Mouse (Mus musculus): ENCODE results near the gene Oscp1. TPM values are rescaled to one million over a fixed set of nuclear protein-coding genes. Genes with fewer than 3 reads are reported as not detected.
A peak's percentile ranks its signal among the peaks of the same experiment; 100 is the strongest.

Oscp1 gene
- polyA plus RNA-seq, 1 experiment from 2014 or later, result 9.1 TPM

DNA sequence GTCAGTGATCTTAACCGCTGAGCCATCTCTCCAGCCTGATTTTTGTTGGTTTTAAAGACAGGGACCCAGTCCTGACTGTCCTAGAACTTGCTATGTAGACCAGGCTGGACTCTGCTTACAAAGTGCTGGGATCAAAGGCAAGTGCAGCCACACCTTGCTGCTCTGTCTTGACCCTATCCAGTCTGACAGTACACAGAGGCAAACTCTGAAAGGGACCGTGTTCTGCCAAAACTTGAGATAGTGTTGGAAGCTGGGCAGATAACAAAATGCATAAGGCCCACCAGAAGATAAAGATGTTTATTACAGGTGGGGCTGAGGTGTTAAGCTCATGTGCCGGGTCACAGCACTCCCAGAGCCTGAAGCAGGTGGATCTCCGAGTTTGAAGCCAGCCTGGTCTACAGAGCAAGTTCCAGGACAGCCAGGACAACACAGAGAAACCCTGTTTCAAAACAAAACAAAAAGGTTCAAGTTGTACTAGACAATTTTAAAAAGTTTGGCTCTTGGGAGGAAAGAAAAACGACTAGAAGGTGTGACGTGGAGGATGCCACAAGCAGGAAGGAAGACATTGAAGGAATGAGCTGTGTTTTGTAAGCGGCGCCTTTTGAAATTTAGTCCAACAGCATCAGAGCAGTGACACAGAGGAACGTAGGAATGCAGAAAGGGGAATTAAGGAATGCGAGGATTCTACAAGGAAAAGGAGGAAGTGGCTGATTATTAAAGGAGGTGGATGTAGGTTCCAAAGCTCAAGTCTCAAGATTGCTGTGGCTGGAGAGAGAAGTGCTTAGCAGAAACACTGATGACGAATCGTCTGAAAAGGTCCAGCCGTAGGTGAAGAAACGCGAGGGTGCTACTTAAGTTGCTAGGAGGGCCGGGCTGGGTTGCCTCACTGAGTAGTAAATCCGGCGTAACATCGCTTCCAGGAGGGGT is 895 bp upstream of the Oscp1 start:
- Histone ChIP-seq H3K4me3 (peak overlapping the region; percentile 79), H3K36me3 (peaks cover 42% of the 10 kb centered on the region), H3K9me3 (no peaks in the 10 kb centered on the region), H3K27me3 (ENCODE audit: insufficient read depth, poor library complexity, severe bottlenecking) (no peaks in the 10 kb centered on the region), H3K27ac (peak overlapping the region; percentile 85), H3K4me1 (peaks cover 15% of the 10 kb centered on the region)
- no peak for DNase-seq (ENCODE audit: low spot score)
- WGBS, result 12% methylated on average over 19 of the region's 19 CpGs

DNA sequence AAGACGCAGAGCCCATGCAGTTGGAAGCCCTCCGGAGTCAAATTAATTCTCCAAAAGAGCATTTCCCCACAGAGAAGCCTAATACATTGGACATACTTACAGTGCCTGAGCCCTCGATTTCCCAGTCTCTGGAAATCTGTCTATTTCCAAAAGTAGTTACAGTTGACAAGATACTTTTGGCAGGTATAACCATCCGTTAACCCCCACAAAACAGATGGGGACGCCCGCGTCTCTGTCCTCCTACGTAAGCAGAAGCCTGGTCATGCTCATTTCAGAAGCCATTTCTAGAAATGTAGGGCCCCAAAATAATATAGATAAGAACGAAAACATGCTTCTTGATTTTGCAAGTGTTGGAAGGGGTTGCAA is 615 bp downstream of the Oscp1 start:
- Histone ChIP-seq H3K27me3 (ENCODE audit: insufficient read depth, poor library complexity, severe bottlenecking) (no peaks in the 10 kb centered on the region), H3K36me3 (peaks cover 27% of the 10 kb centered on the region), H3K27ac (0 out of 2 replicates have a peak overlapping the region, but pooled peaks have one; percentile 85), H3K4me3 (peak overlapping the region; percentile 79), H3K9me3 (no peaks in the 10 kb centered on the region), H3K4me1 (peaks cover 15% of the 10 kb centered on the region)
- no peak for DNase-seq (ENCODE audit: low spot score)
- 41% methylated on average over 9 of the region's 9 CpGs for WGBS

DNA sequence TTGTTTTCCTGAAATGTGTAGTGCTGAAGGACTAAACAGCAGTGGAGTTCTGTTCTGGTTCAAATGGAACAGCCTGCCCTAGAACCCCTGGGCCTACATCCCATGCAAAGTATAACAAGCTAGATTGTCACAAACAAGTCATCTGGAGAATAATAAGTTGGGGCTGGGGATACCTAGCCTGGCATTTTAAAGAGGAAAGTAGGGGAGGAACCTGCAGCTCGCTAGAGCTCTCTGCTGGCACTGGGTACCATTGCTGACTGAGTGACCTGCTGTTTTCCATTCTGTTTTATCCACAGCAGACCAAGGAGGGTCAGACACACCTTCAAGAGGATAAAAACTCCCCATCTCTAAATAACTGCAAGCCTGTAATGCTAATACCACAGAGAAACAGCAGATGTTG is 4.5 kb downstream of the Oscp1 start:
- Histone ChIP-seq H3K9me3 (no peaks in the 10 kb centered on the region), H3K4me3 (no peak overlapping the region), H3K4me1 (peaks cover 7% of the 10 kb centered on the region), H3K36me3 (no peaks in the 10 kb centered on the region), H3K27ac (no peak overlapping the region), H3K27me3 (ENCODE audit: insufficient read depth, poor library complexity, severe bottlenecking) (no peaks in the 10 kb centered on the region)
- 39% methylated on average over 1 of the region's 1 CpGs for WGBS
- DNase-seq (ENCODE audit: low spot score), result no peak

DNA sequence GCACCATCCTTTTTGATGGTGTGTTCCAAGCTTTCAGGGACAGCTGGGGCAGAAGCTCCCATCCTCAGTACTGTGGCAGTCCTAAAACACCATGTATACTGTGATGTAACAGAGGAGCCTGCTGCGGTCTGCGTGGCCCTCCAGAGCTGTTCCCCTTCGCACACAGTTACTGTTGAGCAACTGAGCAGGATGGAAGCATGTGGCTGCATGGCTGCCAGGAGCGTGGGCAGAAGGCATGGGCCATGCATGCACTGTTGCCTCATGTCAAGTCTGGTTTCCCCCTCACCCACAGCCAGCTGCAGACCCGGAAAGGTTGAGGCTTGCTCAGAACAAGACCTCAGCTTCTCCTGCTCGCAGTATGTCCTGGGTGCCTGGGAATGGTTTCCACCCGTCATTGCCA is 6.9 kb downstream of the Oscp1 start:
- DNase-seq (ENCODE audit: low spot score), result no peak
- WGBS, result 80% methylated on average over 7 of the region's 7 CpGs
- Histone ChIP-seq H3K9me3 (no peaks in the 10 kb centered on the region), H3K27me3 (ENCODE audit: insufficient read depth, poor library complexity, severe bottlenecking) (no peaks in the 10 kb centered on the region), H3K4me1 (no peaks in the 10 kb centered on the region), H3K27ac (no peak overlapping the region), H3K4me3 (no peak overlapping the region), H3K36me3 (no peaks in the 10 kb centered on the region)

DNA sequence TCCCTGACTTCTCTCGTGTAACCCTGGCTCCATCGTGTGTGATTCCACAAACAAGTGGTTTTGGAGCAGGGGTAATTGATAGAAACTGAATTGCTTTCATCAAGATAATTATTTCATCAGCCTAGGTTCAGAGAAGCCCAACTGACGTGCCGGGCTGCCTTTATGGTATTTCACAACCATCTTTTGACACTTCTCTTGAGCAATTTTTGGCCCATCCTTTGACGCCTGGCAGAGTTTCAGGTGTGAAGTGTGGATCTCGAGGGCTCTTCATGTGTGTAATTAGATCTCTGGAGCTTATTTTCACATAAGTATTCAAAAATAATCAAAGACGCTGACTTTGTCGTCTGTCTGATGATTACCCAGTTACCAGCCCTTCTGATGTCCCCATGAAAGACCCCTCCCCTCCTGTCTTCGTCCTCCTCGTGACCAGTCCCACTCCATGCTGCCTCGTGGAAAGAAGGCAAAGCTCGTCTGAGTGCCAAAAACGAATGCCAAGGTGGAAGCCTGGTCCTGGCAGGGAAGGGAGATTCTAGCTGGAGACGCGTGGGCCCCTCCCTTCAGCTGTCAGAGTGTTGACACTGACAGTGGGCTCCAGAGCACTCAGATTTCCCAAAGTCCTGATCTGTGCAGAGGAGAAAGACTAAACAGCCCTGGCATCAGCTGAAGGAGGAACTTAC is 9.2 kb downstream of the Oscp1 start:
- no peak for DNase-seq (ENCODE audit: low spot score)
- Histone ChIP-seq H3K4me3 (no peak overlapping the region), H3K27ac (no peak overlapping the region), H3K9me3 (no peaks in the 10 kb centered on the region), H3K36me3 (no peaks in the 10 kb centered on the region), H3K27me3 (ENCODE audit: insufficient read depth, poor library complexity, severe bottlenecking) (no peaks in the 10 kb centered on the region), H3K4me1 (no peaks in the 10 kb centered on the region)
- 74% methylated on average over 15 of the region's 15 CpGs for WGBS

DNA sequence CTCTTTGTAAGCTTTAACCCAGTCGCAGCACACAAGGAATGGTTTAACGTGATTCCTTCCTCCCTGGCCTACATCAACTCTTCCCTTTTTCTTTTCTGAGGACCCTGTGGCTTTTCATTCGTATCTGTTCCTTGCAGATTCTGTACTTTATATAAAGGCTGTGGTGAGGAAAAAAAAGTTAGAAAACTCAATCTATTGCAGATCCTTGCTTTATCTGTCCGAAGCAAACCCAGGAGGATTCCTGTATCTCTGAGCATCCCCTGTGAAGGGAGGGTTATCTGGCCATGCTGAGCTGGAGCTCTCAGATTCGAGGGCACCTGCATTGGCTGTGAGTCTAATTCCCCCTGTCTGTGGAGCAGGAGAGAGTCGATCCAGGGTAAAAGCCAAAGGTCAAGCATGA is 10.5 kb downstream of the Oscp1 start:
- 73% methylated on average over 6 of the region's 6 CpGs for WGBS
- H3K27me3 ChIP-seq (ENCODE audit: insufficient read depth, poor library complexity, severe bottlenecking), result no peaks in the 10 kb centered on the region

DNA sequence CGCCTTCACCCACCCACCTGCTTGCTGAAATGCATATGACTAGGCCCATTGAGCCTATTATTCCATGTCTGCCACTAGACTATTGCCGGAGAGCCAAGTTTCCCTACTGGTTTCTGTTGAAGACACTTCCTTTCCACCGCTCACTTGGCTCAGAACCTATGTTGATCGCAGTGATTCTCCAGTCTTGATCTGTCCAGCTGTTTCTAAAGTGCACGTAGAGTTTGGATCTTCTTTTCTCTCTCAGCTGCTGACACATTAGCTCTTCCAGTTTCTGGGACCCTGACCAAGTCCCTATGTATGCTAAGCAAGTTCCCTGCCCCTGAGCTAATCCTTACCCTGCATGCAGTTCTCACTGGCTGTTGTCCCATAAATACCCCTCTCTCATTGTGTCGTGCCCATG is 19.5 kb downstream of the Oscp1 start:
- WGBS, result 76% methylated on average over 6 of the region's 6 CpGs
- no peak for DNase-seq (ENCODE audit: low spot score)
- H3K27ac ChIP-seq, result no peak overlapping the region

More for the DNA sequence above, 10.5 kb downstream of the Oscp1 start:
- no peak overlapping the region for H3K4me3 ChIP-seq
- H3K4me1 ChIP-seq, result no peaks in the 10 kb centered on the region
- DNase-seq (ENCODE audit: low spot score), result no peak
- no peaks in the 10 kb centered on the region for H3K36me3 ChIP-seq
- H3K9me3 ChIP-seq, result no peaks in the 10 kb centered on the region
- H3K27ac ChIP-seq, result no peak overlapping the region

DNA sequence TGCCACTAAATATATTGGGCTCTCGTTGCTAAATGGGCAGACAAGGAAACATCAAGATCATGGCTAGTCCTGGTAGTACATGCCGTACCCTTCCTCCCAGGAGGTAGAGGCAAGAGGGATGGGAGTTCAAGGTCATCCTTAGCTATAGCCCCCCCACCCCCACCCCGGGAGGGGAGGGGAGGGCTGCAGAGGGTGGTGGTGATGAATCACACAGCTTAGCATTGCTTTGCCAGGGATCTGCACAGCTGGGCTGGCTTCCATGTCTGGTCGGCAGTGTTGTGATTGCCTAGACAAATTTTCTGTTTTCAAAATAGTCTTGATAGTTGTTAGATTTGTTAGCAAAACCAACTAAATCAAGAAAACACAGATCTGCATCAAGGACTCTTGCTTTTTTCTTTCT is 20.9 kb downstream of the Oscp1 start:
- WGBS, result 72% methylated on average over 4 of the region's 4 CpGs

More for the DNA sequence above, 19.5 kb downstream of the Oscp1 start:
- Histone ChIP-seq H3K27me3 (ENCODE audit: insufficient read depth, poor library complexity, severe bottlenecking) (no peaks in the 10 kb centered on the region), H3K4me3 (no peak overlapping the region), H3K36me3 (no peaks in the 10 kb centered on the region), H3K4me1 (no peaks in the 10 kb centered on the region), H3K9me3 (no peaks in the 10 kb centered on the region)

DNA sequence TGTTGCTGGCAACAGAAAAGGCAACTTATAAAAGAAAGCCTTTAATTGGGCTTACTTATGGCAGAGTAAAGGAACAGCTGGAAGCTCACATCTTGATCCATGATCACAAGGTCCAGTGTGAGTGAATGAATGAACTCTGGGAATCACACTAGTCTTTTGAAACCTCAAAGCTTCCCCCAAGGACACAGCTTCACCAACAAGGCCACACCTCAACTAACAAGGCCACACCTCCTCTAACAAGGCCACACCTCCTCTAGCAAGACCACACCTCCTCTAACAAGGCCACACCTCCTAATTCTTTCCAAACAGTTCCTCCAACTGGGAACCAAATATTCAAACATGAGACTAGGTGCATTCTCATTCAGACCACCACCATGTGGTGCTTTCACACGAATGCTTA is 23.2 kb downstream of the Oscp1 start:
- H3K27ac ChIP-seq, result no peak overlapping the region
- H3K27me3 ChIP-seq (ENCODE audit: insufficient read depth, poor library complexity, severe bottlenecking), result 0 out of 2 replicates have a peak, but pooled peaks cover 3% of the 10 kb centered on the region
- peaks cover 5% of the 10 kb centered on the region; the same call in 1 of the 2 replicates for H3K4me1 ChIP-seq
- H3K36me3 ChIP-seq, result no peaks in the 10 kb centered on the region
- H3K4me3 ChIP-seq, result no peak overlapping the region
- no peaks in the 10 kb centered on the region for H3K9me3 ChIP-seq
- 85% methylated on average over 1 of the region's 1 CpGs for WGBS
- no peak for DNase-seq (ENCODE audit: low spot score)

More for the DNA sequence above, 20.9 kb downstream of the Oscp1 start:
- Histone ChIP-seq H3K4me3 (no peak overlapping the region), H3K4me1 (no peaks in the 10 kb centered on the region), H3K36me3 (no peaks in the 10 kb centered on the region), H3K27ac (no peak overlapping the region), H3K9me3 (no peaks in the 10 kb centered on the region), H3K27me3 (ENCODE audit: insufficient read depth, poor library complexity, severe bottlenecking) (0 out of 2 replicates have a peak, but pooled peaks cover 2% of the 10 kb centered on the region)
- no peak for DNase-seq (ENCODE audit: low spot score)

DNA sequence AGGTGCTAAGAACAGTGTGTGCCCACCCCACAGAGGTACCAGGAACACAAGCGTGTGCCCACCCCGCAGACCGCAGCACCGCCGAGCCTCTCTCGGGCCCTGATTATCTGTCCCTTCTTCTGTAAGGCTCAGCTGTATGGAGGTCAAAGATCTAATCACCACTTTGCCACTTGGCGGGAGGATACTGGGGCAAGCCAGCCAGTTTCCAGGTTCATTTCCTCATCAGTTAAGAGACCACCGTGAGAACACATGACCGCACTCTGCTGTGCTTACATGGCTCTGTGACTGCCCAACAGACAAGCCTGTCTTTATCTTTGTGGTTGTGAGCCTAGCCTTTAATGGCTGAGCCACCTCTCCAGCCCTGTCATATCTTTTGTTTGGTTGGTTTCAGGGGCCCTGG is 24.7 kb downstream of the Oscp1 start:
- H3K27ac ChIP-seq, result no peak overlapping the region
- 80% methylated on average over 9 of the region's 9 CpGs for WGBS
- no peaks in the 10 kb centered on the region for H3K9me3 ChIP-seq
- no peak for DNase-seq (ENCODE audit: low spot score)
- H3K27me3 ChIP-seq (ENCODE audit: insufficient read depth, poor library complexity, severe bottlenecking), result 0 out of 2 replicates have a peak, but pooled peaks cover 3% of the 10 kb centered on the region
- no peaks in the 10 kb centered on the region for H3K36me3 ChIP-seq
- H3K4me1 ChIP-seq, result peaks cover 5% of the 10 kb centered on the region; the same call in 1 of the 2 replicates
- H3K4me3 ChIP-seq, result no peak overlapping the region

DNA sequence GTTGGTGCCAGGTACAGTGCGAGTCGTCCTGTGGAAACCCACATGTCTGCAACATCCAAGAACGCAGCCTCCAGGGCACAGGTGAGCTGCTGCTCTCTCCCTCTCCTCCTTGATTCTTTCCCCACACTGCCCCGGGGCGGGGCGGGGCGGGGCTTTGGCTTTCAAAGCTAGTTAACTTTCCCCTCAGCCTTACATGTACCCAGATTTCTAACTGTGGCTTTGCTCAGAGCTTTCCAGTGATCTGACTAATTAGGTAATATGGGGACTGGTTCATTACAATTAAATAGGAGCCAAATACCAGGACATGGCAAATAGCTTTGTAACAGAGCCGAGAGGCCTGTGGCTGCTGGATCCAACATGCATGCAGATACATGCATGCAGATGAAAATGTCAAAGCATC is 26.0 kb downstream of the Oscp1 start:
- WGBS, result 67% methylated on average over 8 of the region's 8 CpGs
- peaks cover 5% of the 10 kb centered on the region; the same call in 1 of the 2 replicates for H3K4me1 ChIP-seq

DNA sequence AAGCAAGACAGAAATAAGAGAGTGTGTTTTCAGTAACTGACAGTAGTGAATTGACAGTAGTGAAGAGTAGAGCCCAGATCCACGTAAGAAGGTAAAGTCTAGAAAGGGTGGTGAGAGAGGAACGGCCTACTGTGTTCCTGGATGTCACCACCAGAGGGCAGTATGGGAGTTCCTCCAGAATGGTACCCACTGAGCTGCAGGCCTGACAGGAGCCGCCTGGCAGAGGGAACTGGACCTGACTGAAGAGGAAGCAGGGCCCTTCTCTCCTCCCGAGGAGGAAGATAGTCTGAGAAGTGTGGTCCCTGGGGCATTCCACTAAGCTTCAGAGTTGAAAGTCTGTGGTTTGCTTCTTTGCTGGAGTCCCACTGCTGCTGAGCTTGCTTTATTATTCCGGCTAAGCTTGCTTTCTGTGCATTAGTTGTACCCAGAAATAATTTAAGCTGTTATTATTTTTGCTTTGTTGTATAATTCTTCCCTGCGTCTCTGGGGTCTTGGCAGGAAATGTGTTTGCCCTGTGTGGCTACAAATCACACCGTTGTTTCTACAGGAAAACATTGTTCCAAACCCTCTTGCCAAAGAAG is 27.7 kb downstream of the Oscp1 start:
- Histone ChIP-seq H3K4me3 (0 out of 2 replicates have a peak overlapping the region, but pooled peaks have one; percentile 3), H3K27ac (no peak overlapping the region), H3K9me3 (no peaks in the 10 kb centered on the region), H3K27me3 (ENCODE audit: insufficient read depth, poor library complexity, severe bottlenecking) (0 out of 2 replicates have a peak, but pooled peaks cover 3% of the 10 kb centered on the region), H3K36me3 (no peaks in the 10 kb centered on the region), H3K4me1 (peaks cover 9% of the 10 kb centered on the region; the same call in 1 of the 2 replicates)
- WGBS, result 32% methylated on average over 7 of the region's 7 CpGs
- peak; percentile 92 for DNase-seq (ENCODE audit: low spot score)

More for the DNA sequence above, 26.0 kb downstream of the Oscp1 start:
- Histone ChIP-seq H3K36me3 (no peaks in the 10 kb centered on the region), H3K27me3 (ENCODE audit: insufficient read depth, poor library complexity, severe bottlenecking) (0 out of 2 replicates have a peak, but pooled peaks cover 3% of the 10 kb centered on the region), H3K9me3 (no peaks in the 10 kb centered on the region), H3K4me3 (no peak overlapping the region), H3K27ac (no peak overlapping the region)
- DNase-seq (ENCODE audit: low spot score), result no peak
